Mouse (Mus musculus) kidney, postnatal 0 days (tissue): Measurements from ENCODE around the gene Caskin2. TPM values are rescaled to one million over a fixed set of nuclear protein-coding genes. Genes with fewer than 3 reads are reported as not detected.
A peak's percentile ranks its signal among the peaks of the same experiment; 100 is the strongest.

Source experiments
- ATAC-seq: fragments of 200-750 bp; cut with Nextera tagmentation; replicated peaks from 2 replicates; pipeline ENCODE4 v1.8.0; 2017; ENCODE audit warnings: low read depth, moderate number of reproducible peaks, moderate TSS enrichment, moderate library complexity; ENCODE audit not compliant: low FRiP score
- DNase-seq: peaks from one replicate; pipeline ENCODE4 v3.0.0-alpha.2; 2016; ENCODE audit warnings: low spot score
- H3K27ac ChIP-seq: fragments of 300-500 bp; sonication (generic); 2 replicates; pipeline ENCODE4 v1.5.1; 2014; ENCODE audit warnings: mild to moderate bottlenecking
- H3K27me3 ChIP-seq: fragments of 300-500 bp; sonication (generic); 2 replicates; pipeline ENCODE4 v1.6.1; 2014; ENCODE audit warnings: low read length, mixed read lengths; ENCODE audit not compliant: insufficient read depth
- H3K36me3 ChIP-seq: fragments of 300-500 bp; sonication (generic); 2 replicates; pipeline ENCODE4 v1.6.1; 2014; ENCODE audit warnings: low read length, mixed read lengths; ENCODE audit not compliant: insufficient read depth
- H3K4me1 ChIP-seq: fragments of 300-500 bp; sonication (generic); replicated peaks from 2 replicates; pipeline ENCODE4 v1.6.1; 2014; ENCODE audit warnings: antibody characterized with exemption, low read length, mixed read lengths; ENCODE audit not compliant: insufficient read depth
- H3K4me2 ChIP-seq: fragments of 300-500 bp; sonication (generic); 2 replicates; pipeline ENCODE4 v1.6.1; 2014; ENCODE audit warnings: mild to moderate bottlenecking, low read length, moderate library complexity, mixed read lengths
- H3K4me3 ChIP-seq: fragments of 300-500 bp; sonication (generic); replicated peaks from 2 replicates; pipeline ENCODE4 v1.5.1; 2014; ENCODE audit warnings: low read depth, low read length
- H3K9ac ChIP-seq: fragments of 300-500 bp; sonication (generic); 2 replicates; pipeline ENCODE4 v1.6.1; 2014; ENCODE audit warnings: low read depth, low read length
- H3K9me3 ChIP-seq: fragments of 300-500 bp; sonication (generic); replicated peaks from 2 replicates; pipeline ENCODE4 v1.6.1; 2016; ENCODE audit warnings: low read length, inconsistent platforms, mixed read lengths
- CTCF ChIP-seq: IDR thresholded peaks from 2 replicates; pipeline ENCODE4 v1.5.1; 2016; ENCODE audit warnings: antibody characterized with exemption, low read depth, mild to moderate bottlenecking, moderate library complexity
- WGBS: fragments of 180-500 bp; shearing (Covaris S2); extraction: QIAGEN DNeasy Blood & Tissue Kit; methylation state at CpG from one replicate; pipeline ENCODE4 v1.1.7; 2014; 5-methylcytosine and 5-hydroxymethylcytosine counted together
- polyA plus RNA-seq: library from polyadenylated mRNA; unstranded; fragments of >200 nt; fragmentation: Nextera tagmentation; extraction: Ambion mirVana; gene quantifications from 2 replicates; pipeline ENCODE4 v1.2.1, GENCODE M21; 2015

The Caskin2 gene
- polyA plus RNA-seq, 1 experiment from 2014 or later = 14.4 TPM

DNA sequence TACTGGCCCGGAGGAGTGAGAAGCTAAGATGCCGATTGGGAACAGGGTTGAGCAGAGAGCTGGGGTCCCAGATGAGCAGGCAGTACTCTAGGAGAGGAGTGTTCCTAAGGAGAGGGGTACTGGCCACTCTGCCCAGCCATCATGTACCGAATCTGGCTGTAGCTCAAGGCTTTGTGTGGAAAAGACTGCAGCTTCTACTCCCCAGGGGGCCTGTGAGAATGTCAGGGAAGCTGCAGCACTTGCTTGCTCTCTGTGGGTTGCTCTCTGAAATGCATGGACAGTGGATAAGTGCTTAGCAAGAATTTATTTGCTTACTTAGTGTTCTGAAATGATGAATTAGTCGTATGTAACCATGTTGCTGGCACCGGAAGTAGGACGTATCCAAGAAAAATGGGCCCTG is 27.0 kb downstream of the Caskin2 start:
- Histone ChIP-seq H3K9ac (no peak overlapping the region), H3K9me3 (no peaks in the 10 kb centered on the region), H3K36me3 (peaks cover 25% of the 10 kb centered on the region), H3K4me1 (no peaks in the 10 kb centered on the region), H3K4me2 (no peak overlapping the region), H3K4me3 (no peak overlapping the region), H3K27me3 (no peaks in the 10 kb centered on the region), H3K27ac (no peak overlapping the region)
- ATAC-seq (no peak), DNase-seq (no peak)
- WGBS = 60% methylated on average over 6 of the region's 6 CpGs
- TF ChIP-seq CTCF = no peak; the same call in 1 of the 2 replicates

DNA sequence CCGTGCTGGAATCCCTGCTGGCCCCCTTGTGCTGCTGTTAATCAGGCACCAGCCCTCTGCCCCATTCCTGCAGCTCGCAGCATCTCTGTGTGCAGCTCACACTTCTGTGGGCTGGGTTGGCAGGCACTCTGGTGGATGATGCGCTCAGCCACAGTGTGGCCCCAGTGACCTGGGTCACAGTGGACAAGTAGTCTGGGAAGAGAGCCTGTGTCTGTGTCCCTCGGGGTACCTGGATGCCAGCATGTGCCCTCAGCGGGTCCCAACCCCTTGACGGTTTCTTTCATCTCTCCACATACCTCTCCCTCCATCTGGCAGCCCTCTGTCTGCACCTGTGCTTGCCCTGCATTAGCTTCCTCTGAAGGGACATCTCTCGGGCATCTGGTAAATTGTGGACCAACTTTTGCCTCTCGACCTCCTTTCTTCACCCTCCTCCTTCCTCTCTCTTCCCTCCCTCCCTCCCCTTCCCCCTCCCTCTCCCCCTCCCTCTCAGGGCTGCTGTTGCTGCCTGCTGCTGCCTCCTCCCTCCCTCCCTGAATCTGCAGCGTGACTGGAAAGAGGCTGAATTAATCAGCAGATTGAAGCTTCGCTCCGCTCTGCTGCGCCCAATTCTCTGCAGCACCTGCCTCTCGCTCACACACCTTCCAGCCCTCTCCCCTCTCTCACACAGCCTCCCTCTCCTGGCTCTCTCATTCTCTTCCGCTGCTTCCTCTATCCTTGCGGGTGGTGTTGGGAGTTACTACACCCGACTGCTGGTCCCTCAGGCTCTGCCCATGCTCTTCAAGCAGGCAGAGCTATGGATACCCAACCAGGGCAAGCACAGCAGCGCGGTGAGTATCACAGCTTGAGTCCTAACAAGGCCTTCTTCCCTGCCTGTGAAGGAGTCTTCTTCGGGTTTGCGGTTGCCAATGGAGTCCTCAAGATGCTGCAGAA is 33.0 kb downstream of the Caskin2 start:
- peak; percentile 29; the same call in 1 of the 2 replicates for ATAC-seq
- Histone ChIP-seq H3K4me3 (no peak overlapping the region), H3K27ac (peak overlapping the region; percentile 89), H3K36me3 (no peaks in the 10 kb centered on the region), H3K4me1 (peaks cover 55% of the 10 kb centered on the region), H3K9me3 (no peaks in the 10 kb centered on the region), H3K27me3 (no peaks in the 10 kb centered on the region), H3K9ac (no peak overlapping the region), H3K4me2 (peak overlapping the region; percentile 23; the same call in 1 of the 2 replicates)
- TF ChIP-seq CTCF = no peak
- WGBS = 29% methylated on average over 20 of the region's 20 CpGs
- peak; percentile 40 for DNase-seq

DNA sequence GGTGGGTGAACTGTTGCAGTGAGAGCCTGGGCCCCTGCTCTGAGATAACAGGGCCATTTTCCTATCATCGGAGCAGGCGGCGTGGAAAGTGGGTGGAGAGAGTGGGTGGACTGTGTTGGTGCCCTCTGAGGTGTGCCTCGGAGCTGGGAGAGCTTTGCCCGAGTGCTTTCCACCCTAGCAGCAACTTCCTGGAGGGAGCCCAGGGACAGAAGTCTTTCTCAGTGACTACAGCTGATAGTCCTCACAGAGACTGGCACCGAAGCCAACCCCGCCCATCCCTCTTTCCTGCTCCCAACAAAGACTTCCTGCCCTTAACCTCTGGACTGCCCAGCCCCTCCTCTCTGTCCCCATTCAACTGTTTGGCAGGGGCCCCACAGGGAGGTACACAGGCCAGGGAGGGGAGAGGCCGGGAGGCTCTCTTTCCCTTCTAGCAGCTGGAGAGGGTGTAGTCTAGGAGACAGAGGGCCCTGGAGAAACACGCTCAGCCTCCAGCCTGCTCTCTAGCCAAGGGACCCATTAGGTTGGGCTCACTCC is 34.3 kb downstream of the Caskin2 start:
- Histone ChIP-seq H3K4me3 (no peak overlapping the region), H3K27ac (peak overlapping the region; percentile 89), H3K4me1 (peaks cover 58% of the 10 kb centered on the region), H3K27me3 (no peaks in the 10 kb centered on the region), H3K9me3 (no peaks in the 10 kb centered on the region), H3K4me2 (no peak overlapping the region), H3K36me3 (no peaks in the 10 kb centered on the region), H3K9ac (no peak overlapping the region)
- DNase-seq (peak; percentile 94), ATAC-seq (peak; percentile 86)
- TF ChIP-seq CTCF = no peak
- WGBS = 3% methylated on average over 9 of the region's 9 CpGs

DNA sequence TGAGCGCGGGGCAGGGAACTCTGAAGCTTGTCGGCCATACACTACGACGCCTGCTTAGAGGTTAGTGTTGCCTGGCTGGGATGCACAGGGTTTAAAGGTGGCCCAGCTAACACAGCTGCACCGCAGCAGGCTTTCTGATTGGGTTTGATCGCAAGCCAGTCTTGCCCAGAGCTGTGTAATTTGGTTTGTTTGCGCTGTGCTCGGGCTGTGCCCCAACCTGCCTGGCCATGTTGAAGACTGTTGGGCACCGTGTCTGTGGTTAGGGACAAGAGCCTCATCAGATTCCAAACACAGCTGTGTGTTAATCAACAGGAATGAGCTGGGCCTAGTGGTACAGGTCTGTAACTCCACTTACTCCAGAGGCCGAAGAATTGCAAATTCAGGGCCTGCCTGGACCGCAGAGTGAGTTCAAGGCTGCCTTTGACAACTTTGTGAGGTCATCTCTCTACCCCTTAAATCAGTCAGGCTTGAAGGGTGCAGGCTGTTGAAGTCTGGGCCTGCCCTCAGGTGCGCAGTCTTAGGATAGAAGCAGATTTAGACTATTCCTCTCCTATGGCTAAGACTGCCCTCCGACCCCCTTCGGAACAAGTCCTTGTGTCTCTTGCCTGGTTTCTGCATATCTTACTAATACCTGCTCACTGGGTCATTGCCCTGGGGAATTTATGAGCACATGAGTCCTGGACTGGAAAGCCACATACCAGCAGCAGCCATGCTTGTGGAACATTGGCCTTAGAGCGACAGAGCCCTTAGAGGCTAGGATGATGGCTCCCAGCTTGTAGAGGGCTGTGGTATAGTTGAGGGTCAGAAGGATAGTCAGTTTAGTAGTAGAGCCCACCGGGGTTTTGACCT is 35.7 kb downstream of the Caskin2 start:
- peak; percentile 44 for DNase-seq
- Histone ChIP-seq H3K4me2 (no peak overlapping the region), H3K36me3 (no peaks in the 10 kb centered on the region), H3K9me3 (no peaks in the 10 kb centered on the region), H3K4me1 (peaks cover 58% of the 10 kb centered on the region), H3K27ac (peak overlapping the region; percentile 73; the same call in 1 of the 2 replicates), H3K9ac (no peak overlapping the region), H3K27me3 (no peaks in the 10 kb centered on the region), H3K4me3 (no peak overlapping the region)
- 0 out of 2 replicates have a peak, but pooled peaks have one; percentile 9 for ATAC-seq
- WGBS = 66% methylated on average over 17 of the region's 17 CpGs
- no peak for TF ChIP-seq CTCF

DNA sequence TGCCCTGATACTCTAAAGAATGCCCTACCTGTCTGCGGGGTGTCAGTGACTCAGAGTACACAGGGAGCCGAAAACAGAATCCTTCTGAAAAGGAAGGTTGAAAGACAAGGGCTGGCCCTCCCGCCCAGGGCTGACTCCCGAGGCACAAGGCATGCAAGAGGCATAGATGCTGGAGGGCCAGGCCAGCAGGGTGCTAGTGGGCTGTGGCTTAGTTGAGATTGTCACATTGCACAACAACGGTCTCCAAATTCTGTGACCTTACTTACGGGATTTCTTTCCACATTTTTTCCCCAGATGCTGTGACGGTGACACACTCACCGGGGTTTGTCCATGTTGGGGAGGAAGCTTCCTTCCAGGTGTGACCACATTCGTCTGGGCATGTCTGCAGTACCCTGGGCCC is 36.5 kb downstream of the Caskin2 start:
- Histone ChIP-seq H3K9ac (no peak overlapping the region), H3K27ac (peak overlapping the region; percentile 73), H3K4me2 (no peak overlapping the region), H3K9me3 (no peaks in the 10 kb centered on the region), H3K27me3 (no peaks in the 10 kb centered on the region), H3K36me3 (no peaks in the 10 kb centered on the region), H3K4me1 (peaks cover 58% of the 10 kb centered on the region), H3K4me3 (no peak overlapping the region)
- ATAC-seq (no peak), DNase-seq (no peak)
- TF ChIP-seq CTCF = no peak
- 74% methylated on average over 9 of the region's 9 CpGs for WGBS
